Mouse (Mus musculus): ENCODE results near the gene Acadvl. TPM values are rescaled to one million over a fixed set of nuclear protein-coding genes. Genes with fewer than 3 reads are reported as not detected.
A peak's percentile ranks its signal among the peaks of the same experiment; 100 is the strongest.

Gene Acadvl
- polyA plus RNA-seq, 1 experiment, result 87.8 TPM

GRCm38 (mm10) chr11:70010033-70010432, 5.2 kb downstream of the Acadvl start:
- Histone ChIP-seq H3K27me3 (ENCODE audit: control insufficient read depth, insufficient read depth, insufficient read length) (no peaks in the 10 kb centered on the region), H3K36me3 (ENCODE audit: control insufficient read depth, insufficient read depth) (peaks cover 85% of the 10 kb centered on the region), H3ac (ENCODE audit: control insufficient read depth, insufficient read length, low read depth) (no peak overlapping the region), H3K4me3 (ENCODE audit: insufficient read depth, poor library complexity, severe bottlenecking) (no peak overlapping the region), H3K79me3 (ENCODE audit: low read depth) (peaks cover 2% of the 10 kb centered on the region), H3K79me2 (ENCODE audit: control insufficient read depth, insufficient read depth) (peaks cover 19% of the 10 kb centered on the region)
- TF ChIP-seq MYOG (IDR thresholded peaks at IDR 0.05; ENCODE audit: control insufficient read depth, extremely low read depth, insufficient read length), result no peak
- TF ChIP-seq CTCF (IDR thresholded peaks at IDR 0.05; ENCODE audit: control insufficient read depth, insufficient read depth, insufficient read length), result no peak
- no peak for TF ChIP-seq FOSL1 (IDR thresholded peaks at IDR 0.05; ENCODE audit: insufficient read depth, low read length, poor library complexity, severe bottlenecking)
- TF ChIP-seq CEBPB (IDR thresholded peaks at IDR 0.05; ENCODE audit: low read depth), result no peak
- no peak for TF ChIP-seq MYOD1 (IDR thresholded peaks at IDR 0.05; ENCODE audit: control insufficient read depth, insufficient read length, low read depth)

- peak; percentile 48 for TF ChIP-seq CTCF (IDR thresholded peaks at IDR 0.05; ENCODE audit: control insufficient read depth, insufficient read depth, insufficient read length)
- TF ChIP-seq MYOD1 (IDR thresholded peaks at IDR 0.05; ENCODE audit: control insufficient read depth, insufficient read length, low read depth), result no peak
- no peaks in the 10 kb centered on the region for H3K27me3 ChIP-seq (ENCODE audit: control insufficient read depth, insufficient read depth, insufficient read length)
- peaks cover 38% of the 10 kb centered on the region for H3K79me3 ChIP-seq (ENCODE audit: low read depth)
- H3K4me3 ChIP-seq (ENCODE audit: insufficient read depth, poor library complexity, severe bottlenecking), result no peak overlapping the region
- H3K79me2 ChIP-seq (ENCODE audit: control insufficient read depth, insufficient read depth), result peaks cover 49% of the 10 kb centered on the region
- peaks cover 52% of the 10 kb centered on the region for H3K36me3 ChIP-seq (ENCODE audit: control insufficient read depth, insufficient read depth)
- H3ac ChIP-seq (ENCODE audit: control insufficient read depth, insufficient read length, low read depth), result no peak overlapping the region
These were observed 9.7 kb downstream of the Acadvl start for GRCm38 (mm10) chr11:70005521-70005920.

- TF ChIP-seq MAX (IDR thresholded peaks at IDR 0.05), result no peak
- no peak for TF ChIP-seq MYOG (IDR thresholded peaks at IDR 0.05; ENCODE audit: control insufficient read depth, extremely low read depth, insufficient read length)
- TF ChIP-seq CEBPB (IDR thresholded peaks at IDR 0.05; ENCODE audit: low read depth), result no peak
- TF ChIP-seq USF1 (IDR thresholded peaks at IDR 0.05; ENCODE audit: low read depth), result no peak
- no peak for TF ChIP-seq CTCF (IDR thresholded peaks at IDR 0.05; ENCODE audit: control insufficient read depth, insufficient read depth, insufficient read length)
- TF ChIP-seq MYOD1 (IDR thresholded peaks at IDR 0.05; ENCODE audit: control insufficient read depth, insufficient read length, low read depth), result no peak
- no peak for TF ChIP-seq FOSL1 (IDR thresholded peaks at IDR 0.05; ENCODE audit: insufficient read depth, low read length, poor library complexity, severe bottlenecking)
- Histone ChIP-seq H3K27me3 (ENCODE audit: control insufficient read depth, insufficient read depth, insufficient read length) (no peaks in the 10 kb centered on the region), H3K79me3 (ENCODE audit: low read depth) (peaks cover 53% of the 10 kb centered on the region), H3K79me2 (ENCODE audit: control insufficient read depth, insufficient read depth) (peaks cover 69% of the 10 kb centered on the region), H3K4me3 (ENCODE audit: insufficient read depth, poor library complexity, severe bottlenecking) (no peak overlapping the region), H3K36me3 (ENCODE audit: control insufficient read depth, insufficient read depth) (peaks cover 49% of the 10 kb centered on the region), H3ac (ENCODE audit: control insufficient read depth, insufficient read length, low read depth) (no peak overlapping the region)
These were observed 12.7 kb downstream of the Acadvl start for GRCm38 (mm10) chr11:70002471-70002870.

- peak overlapping the region; percentile 86 for H3K4me3 ChIP-seq (ENCODE audit: insufficient read depth, poor library complexity, severe bottlenecking)
- no peak overlapping the region for H3ac ChIP-seq (ENCODE audit: control insufficient read depth, insufficient read length, low read depth)
- H3K27me3 ChIP-seq (ENCODE audit: control insufficient read depth, insufficient read depth, insufficient read length), result no peaks in the 10 kb centered on the region
- TF ChIP-seq CEBPB (IDR thresholded peaks at IDR 0.05; ENCODE audit: low read depth), result no peak
- TF ChIP-seq USF1 (IDR thresholded peaks at IDR 0.05; ENCODE audit: low read depth), result no peak
- TF ChIP-seq CTCF (IDR thresholded peaks at IDR 0.05; ENCODE audit: control insufficient read depth, insufficient read depth, insufficient read length), result peak; percentile 6
- TF ChIP-seq MYOG (IDR thresholded peaks at IDR 0.05; ENCODE audit: control insufficient read depth, extremely low read depth, insufficient read length), result no peak
- TF ChIP-seq FOSL1 (IDR thresholded peaks at IDR 0.05; ENCODE audit: insufficient read depth, low read length, poor library complexity, severe bottlenecking), result no peak
- TF ChIP-seq MAX (IDR thresholded peaks at IDR 0.05), result peak; percentile 41
- TF ChIP-seq MYOD1 (IDR thresholded peaks at IDR 0.05; ENCODE audit: control insufficient read depth, insufficient read length, low read depth), result no peak
- peaks cover 74% of the 10 kb centered on the region for H3K79me2 ChIP-seq (ENCODE audit: control insufficient read depth, insufficient read depth)
- peaks cover 55% of the 10 kb centered on the region for H3K79me3 ChIP-seq (ENCODE audit: low read depth)
- H3K36me3 ChIP-seq (ENCODE audit: control insufficient read depth, insufficient read depth), result peaks cover 44% of the 10 kb centered on the region
These were observed 13.3 kb downstream of the Acadvl start for GRCm38 (mm10) chr11:70001865-70002264.

- Histone ChIP-seq H3K79me3 (ENCODE audit: low read depth) (peaks cover 58% of the 10 kb centered on the region), H3K4me3 (ENCODE audit: insufficient read depth, poor library complexity, severe bottlenecking) (peak overlapping the region; percentile 86), H3K36me3 (ENCODE audit: control insufficient read depth, insufficient read depth) (peaks cover 38% of the 10 kb centered on the region), H3ac (ENCODE audit: control insufficient read depth, insufficient read length, low read depth) (peak overlapping the region; percentile 78), H3K27me3 (ENCODE audit: control insufficient read depth, insufficient read depth, insufficient read length) (no peaks in the 10 kb centered on the region), H3K79me2 (ENCODE audit: control insufficient read depth, insufficient read depth) (peaks cover 81% of the 10 kb centered on the region)
- TF ChIP-seq USF1 (IDR thresholded peaks at IDR 0.05; ENCODE audit: low read depth) (no peak), MYOG (IDR thresholded peaks at IDR 0.05; ENCODE audit: control insufficient read depth, extremely low read depth, insufficient read length) (no peak), FOSL1 (IDR thresholded peaks at IDR 0.05; ENCODE audit: insufficient read depth, low read length, poor library complexity, severe bottlenecking) (no peak), CEBPB (IDR thresholded peaks at IDR 0.05; ENCODE audit: low read depth) (no peak), MYOD1 (IDR thresholded peaks at IDR 0.05; ENCODE audit: control insufficient read depth, insufficient read length, low read depth) (no peak), MAX (IDR thresholded peaks at IDR 0.05) (no peak), CTCF (IDR thresholded peaks at IDR 0.05; ENCODE audit: control insufficient read depth, insufficient read depth, insufficient read length) (no peak)
These were observed 14.1 kb downstream of the Acadvl start for GRCm38 (mm10) chr11:70001159-70001558.

GRCm38 (mm10) chr11:70000396-70000898, 14.8 kb downstream of the Acadvl start, which contains the start of gene Dvl2:
Gene Dvl2, plus strand, starts transcription at chr11:70000595.
- peak; percentile 99 for TF ChIP-seq USF1 (IDR thresholded peaks at IDR 0.05; ENCODE audit: low read depth)
- TF ChIP-seq CEBPB (IDR thresholded peaks at IDR 0.05; ENCODE audit: low read depth), result peak; percentile 64
- peak; percentile 89 for TF ChIP-seq MAX (IDR thresholded peaks at IDR 0.05)
- no peak for TF ChIP-seq MYOD1 (IDR thresholded peaks at IDR 0.05; ENCODE audit: control insufficient read depth, insufficient read length, low read depth)
- no peak for TF ChIP-seq MYOG (IDR thresholded peaks at IDR 0.05; ENCODE audit: control insufficient read depth, extremely low read depth, insufficient read length)
- no peak for TF ChIP-seq FOSL1 (IDR thresholded peaks at IDR 0.05; ENCODE audit: insufficient read depth, low read length, poor library complexity, severe bottlenecking)
- TF ChIP-seq CTCF (IDR thresholded peaks at IDR 0.05; ENCODE audit: control insufficient read depth, insufficient read depth, insufficient read length), result no peak
- H3K79me2 ChIP-seq (ENCODE audit: control insufficient read depth, insufficient read depth), result peaks cover 88% of the 10 kb centered on the region
- peaks cover 33% of the 10 kb centered on the region for H3K36me3 ChIP-seq (ENCODE audit: control insufficient read depth, insufficient read depth)
- peak within 1 kb of the TSS; percentile 86 for H3K4me3 ChIP-seq (ENCODE audit: insufficient read depth, poor library complexity, severe bottlenecking)
- H3K79me3 ChIP-seq (ENCODE audit: low read depth), result peaks cover 62% of the 10 kb centered on the region
- H3ac ChIP-seq (ENCODE audit: control insufficient read depth, insufficient read length, low read depth), result peak within 1 kb of the TSS; percentile 78
- no peaks in the 10 kb centered on the region for H3K27me3 ChIP-seq (ENCODE audit: control insufficient read depth, insufficient read depth, insufficient read length)

Data from C2C12 (cell line).